Mouse (Mus musculus): Measurements from ENCODE around the gene Mpl.

- TF ChIP-seq CTCF (IDR thresholded peaks at IDR 0.05; ENCODE audit: insufficient read depth, low read depth, low read length) (no peak), POLR2A (IDR thresholded peaks at IDR 0.05; ENCODE audit: insufficient read depth, low read depth, low read length) (no peak)
Measured at GRCm38 (mm10) chr4:118424541-118425160, 32.7 kb downstream of the Mpl start.

Measured in olfactory bulb, adult 2 months (tissue).